Mouse (Mus musculus): ENCODE measurements around the gene Mthfsd.
A peak's percentile ranks its signal among the peaks of the same experiment; 100 is the strongest.

The Mthfsd gene

DNA sequence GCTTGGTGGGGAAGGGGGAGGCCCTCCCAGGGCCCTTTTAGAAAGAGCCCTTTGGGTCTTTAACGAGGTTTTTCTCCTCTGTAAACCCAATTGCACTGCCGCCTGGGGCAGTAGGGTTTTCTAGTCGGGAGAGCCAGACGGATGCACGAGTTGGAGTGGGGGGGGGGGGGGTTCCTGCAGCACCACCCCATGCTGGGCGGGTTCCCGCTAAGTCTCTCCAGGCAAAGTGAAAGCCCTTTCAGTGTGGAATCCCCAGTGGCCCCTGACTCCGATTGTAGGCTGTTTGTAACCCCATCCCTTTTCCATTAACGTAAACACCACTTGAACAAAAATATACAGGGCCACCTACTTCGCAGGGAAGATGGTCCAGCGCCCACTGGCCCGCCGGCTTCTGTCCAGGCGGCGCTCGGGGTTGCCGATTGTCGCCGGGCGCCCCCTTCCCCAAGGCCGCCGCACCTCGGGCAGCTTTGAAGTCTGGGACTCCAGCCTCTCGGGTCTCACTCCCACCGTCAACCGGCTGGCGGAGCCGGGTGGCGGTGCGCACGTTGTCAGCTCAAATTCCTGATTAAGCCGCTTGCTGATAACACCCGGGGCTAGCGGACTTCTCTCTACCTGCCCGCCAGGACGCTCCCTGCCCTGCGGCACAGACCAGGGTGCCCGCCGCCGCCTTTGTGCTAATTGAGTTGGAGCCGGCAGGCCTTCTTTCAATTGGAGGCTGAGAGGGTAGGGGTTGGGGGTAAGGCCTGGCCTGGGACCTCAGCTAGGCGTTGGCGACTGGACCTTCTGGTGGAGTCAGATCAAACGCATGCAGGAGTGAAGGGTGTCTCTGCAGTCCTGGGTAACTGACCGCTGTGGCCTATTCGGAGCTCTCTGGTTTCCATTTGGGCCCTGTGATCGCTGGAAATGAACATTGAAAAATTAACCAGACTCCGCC lies 34.8 kb downstream of the Mthfsd start:
- DNase-seq (ENCODE audit: low spot score), result peak; percentile 17

DNA sequence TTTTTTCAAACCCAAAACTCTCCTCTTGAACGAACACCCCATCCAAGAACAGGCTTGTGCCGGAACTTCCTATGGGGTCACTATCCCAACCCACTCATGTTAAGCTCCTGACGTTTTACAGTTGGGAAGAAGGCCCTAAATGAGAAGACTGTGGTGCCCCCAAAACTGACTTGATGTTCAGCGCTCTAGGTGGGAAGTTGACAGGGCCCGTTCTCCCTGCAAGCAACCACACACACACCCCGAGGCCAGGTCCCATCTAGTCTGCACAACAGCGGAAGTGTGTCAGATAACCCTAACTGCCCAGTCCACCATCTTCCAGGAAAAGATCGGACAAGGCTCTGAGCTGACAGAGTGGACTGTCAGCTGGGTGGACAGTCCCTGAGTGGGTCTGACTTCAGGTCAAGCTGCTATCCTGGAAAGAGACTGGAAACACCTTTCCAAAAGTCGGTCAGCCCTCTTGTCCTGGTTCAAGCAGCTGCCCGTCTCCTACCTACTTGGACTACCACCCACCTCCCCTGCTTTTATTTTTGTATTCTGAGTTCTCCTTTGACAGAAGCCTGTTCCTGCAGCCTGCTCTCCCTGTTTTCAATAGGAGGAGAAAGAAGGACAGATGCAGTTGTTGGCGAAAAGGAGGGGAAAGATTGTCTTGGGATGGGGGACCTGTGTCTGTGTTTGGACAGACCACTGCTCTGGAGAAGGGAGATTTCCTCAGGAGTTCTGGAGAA lies 35.6 kb downstream of the Mthfsd start:
- no peak for DNase-seq (ENCODE audit: low spot score)

DNA sequence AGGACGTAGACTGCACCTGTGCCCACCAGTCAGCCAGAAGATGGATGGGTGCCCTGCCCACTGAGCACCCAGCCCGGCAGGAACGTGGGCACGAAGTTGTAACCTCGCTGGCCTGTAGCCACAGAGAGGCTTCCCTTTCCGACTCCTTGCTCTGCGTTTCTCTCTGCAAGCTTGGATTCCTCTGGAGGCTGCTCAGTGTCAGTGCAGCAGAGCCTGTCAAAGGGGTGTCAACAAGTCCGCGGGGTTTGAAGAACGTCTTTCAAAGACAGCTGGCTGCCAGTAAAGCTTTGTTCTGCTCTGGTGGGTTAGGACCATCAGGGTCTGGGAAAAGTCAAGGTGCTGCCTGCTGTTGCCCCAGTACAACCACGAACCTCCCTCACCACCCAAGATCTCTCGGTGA lies 36.7 kb downstream of the Mthfsd start:
- peak; percentile 60 for DNase-seq (ENCODE audit: low spot score)

DNA sequence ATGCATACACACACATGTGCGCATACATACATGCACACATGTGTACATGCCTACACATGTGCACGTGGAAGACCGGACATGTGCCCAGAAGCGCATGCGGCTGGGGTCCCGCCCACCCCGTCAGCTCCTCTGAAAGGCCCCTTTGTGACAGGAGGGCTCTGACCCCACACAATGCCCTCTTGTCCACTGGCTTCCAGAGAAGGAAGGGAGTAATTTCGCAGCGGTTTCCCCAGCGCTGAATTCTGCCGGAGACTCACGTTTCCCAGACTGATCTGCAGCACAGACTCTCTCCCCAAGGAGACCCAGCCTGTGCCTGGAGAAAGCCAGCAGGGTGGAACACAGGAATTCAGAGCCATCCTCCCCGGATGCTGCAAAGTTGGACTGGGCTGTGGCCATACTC lies 44.5 kb downstream of the Mthfsd start:
- DNase-seq (ENCODE audit: low spot score), result no peak

DNA sequence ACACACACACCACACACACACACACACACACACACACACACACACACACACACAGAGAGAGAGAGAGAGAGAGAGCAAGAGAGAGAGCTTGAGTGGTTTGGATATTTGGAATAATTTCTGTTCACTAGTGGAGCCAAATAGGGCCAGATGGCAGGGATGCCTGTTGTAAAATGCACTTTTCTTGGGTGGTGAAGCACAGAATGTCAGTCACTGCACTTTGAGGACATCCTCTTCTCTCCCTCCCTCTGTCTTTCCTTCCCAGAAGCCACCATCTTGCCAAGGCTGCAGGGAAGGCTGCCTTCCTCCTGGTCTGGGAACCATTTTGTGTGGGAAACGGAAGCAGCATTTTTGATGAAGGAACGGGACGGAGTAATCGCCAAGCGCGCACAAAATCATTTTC lies 45.7 kb downstream of the Mthfsd start:
- DNase-seq (ENCODE audit: low spot score), result no peak

DNA sequence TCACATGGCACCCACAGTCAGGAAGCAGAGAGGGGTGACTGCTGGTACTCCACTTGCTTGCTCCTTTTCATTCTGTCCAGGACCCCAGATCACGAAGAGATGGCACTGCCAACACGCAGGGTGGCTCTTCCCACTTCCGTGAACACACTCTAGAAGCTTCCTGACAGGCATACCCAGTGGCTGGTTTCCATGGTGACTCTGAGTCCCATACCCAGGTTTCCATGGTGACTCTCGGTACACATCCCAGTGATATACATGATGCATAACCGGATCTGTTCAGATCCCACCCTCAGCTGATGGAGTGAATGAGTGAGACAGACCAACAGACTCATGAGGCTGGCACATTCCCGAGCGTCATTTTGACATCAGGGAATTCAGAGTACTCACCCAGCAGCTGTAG lies 49.1 kb downstream of the Mthfsd start:
- no peak for DNase-seq (ENCODE audit: low spot score)

DNA sequence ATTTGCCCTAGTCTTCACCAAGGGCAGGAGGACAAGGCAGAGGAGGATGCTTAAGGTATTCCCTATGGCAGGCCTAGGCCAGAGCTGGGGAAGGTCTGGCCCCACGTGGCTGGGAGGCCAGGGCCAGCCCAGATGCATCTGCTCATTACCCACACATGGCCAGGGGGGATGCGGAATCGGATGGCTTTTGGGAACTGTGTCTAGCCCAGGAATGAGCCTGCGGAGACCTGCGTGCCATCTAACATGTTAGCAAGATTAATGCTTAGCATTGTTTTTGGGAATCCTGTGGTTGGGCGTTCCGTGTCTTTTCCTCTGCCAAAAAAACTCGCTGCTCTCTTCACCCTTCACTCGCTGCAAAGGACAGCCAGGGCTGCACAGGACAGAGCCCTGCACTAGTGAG lies 50.1 kb downstream of the Mthfsd start:
- no peak for DNase-seq (ENCODE audit: low spot score)

DNA sequence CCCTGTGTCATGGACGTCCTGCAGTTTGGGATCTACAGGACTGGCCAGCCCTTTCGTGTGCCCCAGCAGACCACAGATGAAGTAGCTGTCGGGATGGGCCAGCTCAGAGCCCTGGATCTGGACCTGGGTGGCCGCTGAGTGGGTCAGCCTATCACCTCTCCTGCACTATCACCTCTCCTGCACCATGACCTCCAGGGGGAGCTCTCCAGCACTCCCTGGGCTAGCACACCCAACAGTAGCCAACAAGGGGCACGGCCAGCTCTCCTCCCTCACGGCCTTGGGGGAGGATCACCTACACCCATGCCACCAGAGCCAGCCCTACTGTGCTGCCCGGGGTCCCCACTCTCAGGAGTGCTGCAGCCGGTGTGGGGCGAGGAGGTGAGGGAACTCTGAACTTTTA lies 60.8 kb downstream of the Mthfsd start:
- DNase-seq (ENCODE audit: low spot score), result no peak

DNA sequence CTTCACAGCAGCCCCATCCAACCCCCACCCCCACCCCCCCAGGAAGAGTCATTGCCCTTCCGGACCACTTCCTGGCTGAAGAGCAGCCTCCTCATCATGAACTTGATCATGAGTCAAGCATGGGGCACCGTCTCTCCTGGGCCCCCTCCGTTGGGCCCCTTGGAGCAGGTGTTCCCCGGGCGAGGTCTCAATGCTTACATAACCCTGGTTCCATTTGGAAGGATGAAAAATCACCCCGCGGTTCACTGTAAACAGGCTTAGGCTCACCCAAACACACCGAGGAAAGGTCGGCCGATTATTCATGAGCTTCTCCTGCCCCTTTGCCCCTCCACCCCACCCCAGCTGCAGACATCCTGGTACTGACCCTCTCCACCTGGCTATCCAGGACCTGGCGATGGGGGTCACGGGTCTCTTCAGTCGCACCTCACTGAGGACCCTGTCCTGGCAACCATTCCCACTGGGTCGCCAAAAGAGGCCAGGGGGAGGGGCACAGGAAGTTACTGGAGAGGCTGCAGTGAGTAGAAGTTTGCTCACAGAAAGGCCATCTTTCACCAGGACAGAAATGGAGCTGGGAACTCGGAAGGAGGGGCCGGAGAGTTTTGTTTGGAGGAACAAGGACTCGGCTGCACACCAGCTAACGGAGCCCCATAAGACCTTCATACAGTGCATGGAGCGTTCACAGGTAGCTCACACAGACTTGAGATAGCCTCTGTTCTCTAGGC lies 64.3 kb downstream of the Mthfsd start:
- DNase-seq (ENCODE audit: low spot score), result no peak
